Mouse (Mus musculus) hindbrain, embryonic 16.5 days (tissue): ENCODE measurements around the gene Rapgef2. TPM values are rescaled to one million over a fixed set of nuclear protein-coding genes. Genes with fewer than 3 reads are reported as not detected.
"Not testable (repeated sequence)": the region's sequence is repeated elsewhere in the genome, so short reads cannot be mapped to it uniquely, and the experiment has no call there.

ENCODE experiments used
- ATAC-seq: fragments of 200-750 bp; cut with Nextera tagmentation; 2 replicates; pipeline ENCODE4 v1.8.0; 2017; ENCODE audit warnings: moderate TSS enrichment, moderate library complexity
- H3K27ac ChIP-seq: fragments of 300-500 bp; sonication (generic); 2 replicates; pipeline ENCODE4 v1.5.1; 2014; ENCODE audit warnings: low read depth, mild to moderate bottlenecking, control low read depth, low read length, moderate library complexity
- H3K27me3 ChIP-seq: fragments of 300-500 bp; sonication (generic); replicated peaks from 2 replicates; pipeline ENCODE4 v1.6.1; 2014; ENCODE audit warnings: low read length; ENCODE audit not compliant: control insufficient read depth, insufficient read depth
- H3K36me3 ChIP-seq: fragments of 300-500 bp; sonication (generic); 2 replicates; pipeline ENCODE4 v1.6.1; 2014; ENCODE audit warnings: mild to moderate bottlenecking, low read length, moderate library complexity, mixed read lengths; ENCODE audit not compliant: control insufficient read depth, insufficient read depth
- H3K4me1 ChIP-seq: fragments of 300-500 bp; sonication (generic); 2 replicates; pipeline ENCODE4 v1.6.1; 2014; ENCODE audit warnings: low read depth, low read length; ENCODE audit not compliant: control insufficient read depth, insufficient read depth
- H3K4me2 ChIP-seq: fragments of 300-500 bp; sonication (generic); 2 replicates; pipeline ENCODE4 v1.6.1; 2014; ENCODE audit warnings: mild to moderate bottlenecking, low read length, control low read depth, moderate library complexity
- H3K4me3 ChIP-seq: fragments of 300-500 bp; sonication (generic); 2 replicates; pipeline ENCODE4 v1.5.1; 2014; ENCODE audit warnings: mild to moderate bottlenecking, low read length, control low read depth, moderate library complexity
- H3K9ac ChIP-seq: fragments of 300-500 bp; sonication (generic); 2 replicates; pipeline ENCODE4 v1.6.1; 2014; ENCODE audit warnings: low read depth, mild to moderate bottlenecking, control low read depth, low read length, moderate library complexity
- H3K9me3 ChIP-seq: fragments of 300-500 bp; sonication (generic); 2 replicates; pipeline ENCODE4 v1.6.1; 2014; ENCODE audit warnings: mild to moderate bottlenecking, low read length, moderate library complexity; ENCODE audit not compliant: control insufficient read depth
- WGBS: fragments of 180-500 bp; shearing (Covaris S2); extraction: QIAGEN DNeasy Blood & Tissue Kit; methylation state at CpG from one replicate; pipeline ENCODE4 v1.1.7; 2014; 5-methylcytosine and 5-hydroxymethylcytosine counted together
- polyA plus RNA-seq: library from polyadenylated mRNA; unstranded; fragments of >200 nt; fragmentation: Nextera tagmentation; extraction: Ambion mirVana; gene quantifications from 2 replicates; pipeline ENCODE4 v1.2.1, GENCODE M21; 2015

The Rapgef2 gene
- polyA plus RNA-seq, 1 experiment from 2014 or later: 11.0 TPM

DNA sequence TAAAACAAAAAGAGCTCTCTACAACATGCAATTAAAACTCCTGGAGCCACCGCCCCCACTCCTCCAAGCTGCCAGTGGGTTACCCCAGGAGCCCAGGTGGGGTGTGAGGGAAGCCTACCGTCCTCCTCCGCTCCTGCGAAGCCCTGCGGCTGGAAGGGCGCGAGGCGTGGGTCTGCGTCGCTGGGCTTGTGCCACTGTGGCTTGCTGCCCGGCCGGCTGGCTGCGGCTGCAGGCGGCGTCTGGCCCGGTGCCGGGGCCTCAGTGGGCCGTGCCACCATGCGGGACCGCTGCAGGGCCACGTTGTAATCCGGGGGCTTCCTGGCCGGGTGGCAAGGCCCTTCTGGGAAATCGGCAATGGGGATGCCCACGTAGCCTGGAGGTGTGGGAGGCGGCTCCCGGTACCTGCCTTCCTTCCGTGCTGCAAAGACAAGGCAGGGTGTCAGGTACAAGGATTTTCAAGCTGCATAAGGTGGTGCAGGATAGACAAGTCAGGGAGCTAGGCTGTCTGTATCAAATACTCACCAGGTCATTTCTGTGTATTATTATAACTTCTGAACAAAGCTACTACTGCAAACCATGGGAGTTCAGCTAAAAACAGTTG, 219.8 kb downstream of the Rapgef2 start:
- Histone ChIP-seq H3K4me2 (no peak overlapping the region), H3K4me3 (no peak overlapping the region), H3K9me3 (no peaks in the 10 kb centered on the region), H3K27me3 (no peaks in the 10 kb centered on the region), H3K36me3 (peaks cover 33% of the 10 kb centered on the region), H3K4me1 (no peaks in the 10 kb centered on the region), H3K9ac (no peak overlapping the region), H3K27ac (no peak overlapping the region)
- no peak for ATAC-seq
- WGBS: 87% methylated on average over 28 of the region's 28 CpGs

GRCm38 (mm10) chr3:79064096-79064495, 222.2 kb downstream of the Rapgef2 start:
- H3K9ac ChIP-seq: no peak overlapping the region
- H3K4me3 ChIP-seq: no peak overlapping the region
- H3K36me3 ChIP-seq: peaks cover 26% of the 10 kb centered on the region
- no peak for ATAC-seq
- H3K27ac ChIP-seq: no peak overlapping the region
- H3K4me2 ChIP-seq: no peak overlapping the region
- H3K4me1 ChIP-seq: no peaks in the 10 kb centered on the region
- H3K9me3 ChIP-seq: no peaks in the 10 kb centered on the region
- 94% methylated on average over 10 of the region's 10 CpGs for WGBS
- H3K27me3 ChIP-seq: no peaks in the 10 kb centered on the region

GRCm38 (mm10) chr3:79061426-79061825, 224.9 kb downstream of the Rapgef2 start:
- Histone ChIP-seq H3K9ac (no peak overlapping the region), H3K27me3 (no peaks in the 10 kb centered on the region), H3K4me3 (no peak overlapping the region), H3K27ac (no peak overlapping the region), H3K9me3 (no peaks in the 10 kb centered on the region), H3K36me3 (peaks cover 16% of the 10 kb centered on the region), H3K4me2 (no peak overlapping the region), H3K4me1 (no peaks in the 10 kb centered on the region)
- 93% methylated on average over 6 of the region's 6 CpGs for WGBS
- no peak for ATAC-seq

GRCm38 (mm10) chr3:79058491-79058890, 227.8 kb downstream of the Rapgef2 start:
- not testable (repeated sequence) for H3K36me3 ChIP-seq, H3K4me1 ChIP-seq, H3K4me3 ChIP-seq, H3K9ac ChIP-seq, H3K27ac ChIP-seq, H3K4me2 ChIP-seq, H3K27me3 ChIP-seq, ATAC-seq, H3K9me3 ChIP-seq
- WGBS: 95% methylated on average over 2 of the region's 2 CpGs

- WGBS: 65% methylated on average over 5 of the region's 5 CpGs
- Histone ChIP-seq H3K9ac (no peak overlapping the region), H3K36me3 (no peaks in the 10 kb centered on the region)
Measured at GRCm38 (mm10) chr3:79045251-79045650, 241.1 kb downstream of the Rapgef2 start.

DNA sequence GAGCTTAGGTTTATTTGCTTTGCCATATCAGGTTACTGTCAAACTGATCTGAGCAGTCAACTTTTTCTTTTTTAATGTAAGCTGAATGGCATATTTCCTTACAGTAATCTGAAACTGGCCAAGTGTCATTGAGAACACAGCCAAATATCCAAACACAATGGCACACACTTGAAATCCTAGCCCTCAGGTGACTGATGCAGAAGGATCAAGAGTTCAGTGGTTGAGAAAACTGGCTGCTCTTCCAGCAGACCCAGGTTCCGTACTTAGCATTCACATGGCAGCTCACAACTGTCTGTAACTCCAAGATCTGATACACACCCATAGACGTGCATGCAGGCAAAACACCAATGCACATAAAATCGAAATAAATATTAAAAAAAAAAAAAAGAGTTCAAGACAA, 243.3 kb downstream of the Rapgef2 start:
- no peak overlapping the region for H3K4me3 ChIP-seq
- H3K4me1 ChIP-seq: no peaks in the 10 kb centered on the region
- no peaks in the 10 kb centered on the region for H3K9me3 ChIP-seq
- H3K9ac ChIP-seq: no peak overlapping the region
- H3K27ac ChIP-seq: no peak overlapping the region
- no peak for ATAC-seq
- 87% methylated on average over 3 of the region's 3 CpGs for WGBS
- H3K4me2 ChIP-seq: no peak overlapping the region
- no peaks in the 10 kb centered on the region for H3K27me3 ChIP-seq
- H3K36me3 ChIP-seq: no peaks in the 10 kb centered on the region

More at GRCm38 (mm10) chr3:79045251-79045650, 241.1 kb downstream of the Rapgef2 start:
- no peaks in the 10 kb centered on the region for H3K9me3 ChIP-seq
- H3K4me3 ChIP-seq: no peak overlapping the region
- H3K4me1 ChIP-seq: no peaks in the 10 kb centered on the region
- H3K27me3 ChIP-seq: no peaks in the 10 kb centered on the region
- no peak for ATAC-seq
- H3K4me2 ChIP-seq: no peak overlapping the region
- H3K27ac ChIP-seq: no peak overlapping the region

- no peak overlapping the region for H3K27ac ChIP-seq
- no peaks in the 10 kb centered on the region for H3K36me3 ChIP-seq
- 56% methylated on average over 2 of the region's 2 CpGs for WGBS
- no peak overlapping the region for H3K4me3 ChIP-seq
- no peak overlapping the region for H3K9ac ChIP-seq
- no peak for ATAC-seq
- no peak overlapping the region for H3K4me2 ChIP-seq
- no peaks in the 10 kb centered on the region for H3K9me3 ChIP-seq
- no peaks in the 10 kb centered on the region for H3K27me3 ChIP-seq
- no peaks in the 10 kb centered on the region for H3K4me1 ChIP-seq
Measured at GRCm38 (mm10) chr3:79039666-79040450, 246.5 kb downstream of the Rapgef2 start.

- Histone ChIP-seq H3K4me3 (no peak overlapping the region), H3K4me1 (no peaks in the 10 kb centered on the region), H3K4me2 (no peak overlapping the region), H3K36me3 (no peaks in the 10 kb centered on the region), H3K9me3 (no peaks in the 10 kb centered on the region), H3K27ac (no peak overlapping the region), H3K27me3 (no peaks in the 10 kb centered on the region), H3K9ac (no peak overlapping the region)
- 54% methylated on average over 2 of the region's 2 CpGs for WGBS
- no peak for ATAC-seq
Measured at GRCm38 (mm10) chr3:79039008-79039407, 247.3 kb downstream of the Rapgef2 start.

GRCm38 (mm10) chr3:79034457-79034856, 251.9 kb downstream of the Rapgef2 start:
- WGBS: 97% methylated on average over 2 of the region's 2 CpGs
- Histone ChIP-seq H3K4me1 (no peaks in the 10 kb centered on the region), H3K27me3 (no peaks in the 10 kb centered on the region), H3K36me3 (no peaks in the 10 kb centered on the region), H3K4me2 (no peak overlapping the region), H3K9ac (no peak overlapping the region), H3K9me3 (no peaks in the 10 kb centered on the region), H3K27ac (no peak overlapping the region), H3K4me3 (no peak overlapping the region)
- ATAC-seq: no peak
